Mouse (Mus musculus): Measurements from ENCODE around the gene Psmb3. TPM values are rescaled to one million over a fixed set of nuclear protein-coding genes. Genes with fewer than 3 reads are reported as not detected.

Psmb3 gene
- polyA plus RNA-seq, 1 experiment = 397 TPM

- Histone ChIP-seq H3K27ac (ENCODE audit: insufficient read depth, low read depth, low read length) (peak overlapping the region; percentile 100), H3K36me3 (ENCODE audit: control insufficient read depth, insufficient read depth, low read length) (peaks cover 2% of the 10 kb centered on the region; the same call in 1 of the 2 replicates), H3K4me1 (ENCODE audit: control insufficient read depth, insufficient read depth, low read length) (peaks cover 14% of the 10 kb centered on the region), H3K4me3 (ENCODE audit: insufficient read depth, low read depth, low read length) (peak overlapping the region; percentile 90), H3K27me3 (replicated peaks; ENCODE audit: control insufficient read depth, insufficient read depth, low read length) (no peaks in the 10 kb centered on the region)
- TF ChIP-seq POLR2A (IDR thresholded peaks at IDR 0.05; ENCODE audit: low read depth, low read length) (no peak), CTCF (conservative IDR thresholded peaks at IDR 0.05; ENCODE audit: insufficient read depth, insufficient read length, low read depth, low read length) (no peak)
- peak; percentile 99 for DNase-seq
- 1% methylated on average over 57 of the region's 57 CpGs for whole genome bisulfite sequencing
Measured at GRCm38 (mm10) chr11:97744718-97745330, 41.6 kb downstream of the Psmb3 start.

- Histone ChIP-seq H3K4me1 (ENCODE audit: control insufficient read depth, insufficient read depth, low read length) (peaks cover 10% of the 10 kb centered on the region), H3K27ac (ENCODE audit: insufficient read depth, low read depth, low read length) (no peak overlapping the region), H3K27me3 (replicated peaks; ENCODE audit: control insufficient read depth, insufficient read depth, low read length) (no peaks in the 10 kb centered on the region), H3K4me3 (ENCODE audit: insufficient read depth, low read depth, low read length) (peak overlapping the region; percentile 35; the same call in 1 of the 2 replicates), H3K36me3 (ENCODE audit: control insufficient read depth, insufficient read depth, low read length) (peaks cover 2% of the 10 kb centered on the region; the same call in 1 of the 2 replicates)
- WGBS = 7% methylated on average over 13 of the region's 13 CpGs
- TF ChIP-seq POLR2A (IDR thresholded peaks at IDR 0.05; ENCODE audit: low read depth, low read length) (no peak), CTCF (conservative IDR thresholded peaks at IDR 0.05; ENCODE audit: insufficient read depth, insufficient read length, low read depth, low read length) (no peak)
- DNase-seq = no peak
Measured at GRCm38 (mm10) chr11:97745331-97745721, 42.1 kb downstream of the Psmb3 start.

GRCm38 (mm10) chr11:97747773-97748172 is 44.6 kb downstream of the Psmb3 start:
- TF ChIP-seq CTCF (conservative IDR thresholded peaks at IDR 0.05; ENCODE audit: insufficient read depth, insufficient read length, low read depth, low read length) (no peak), POLR2A (IDR thresholded peaks at IDR 0.05; ENCODE audit: low read depth, low read length) (no peak)

GRCm38 (mm10) chr11:97748496-97748895 is 45.3 kb downstream of the Psmb3 start:
- DNase-seq = no peak
- H3K27ac ChIP-seq (ENCODE audit: insufficient read depth, low read depth, low read length) = no peak overlapping the region
- H3K4me3 ChIP-seq (ENCODE audit: insufficient read depth, low read depth, low read length) = no peak overlapping the region
- no peak for TF ChIP-seq POLR2A (IDR thresholded peaks at IDR 0.05; ENCODE audit: low read depth, low read length)
- TF ChIP-seq CTCF (conservative IDR thresholded peaks at IDR 0.05; ENCODE audit: insufficient read depth, insufficient read length, low read depth, low read length) = no peak
- no peaks in the 10 kb centered on the region for H3K27me3 ChIP-seq (replicated peaks; ENCODE audit: control insufficient read depth, insufficient read depth, low read length)
- H3K4me1 ChIP-seq (ENCODE audit: control insufficient read depth, insufficient read depth, low read length) = peaks cover 4% of the 10 kb centered on the region; the same call in 1 of the 2 replicates
- peaks cover 2% of the 10 kb centered on the region; the same call in 1 of the 2 replicates for H3K36me3 ChIP-seq (ENCODE audit: control insufficient read depth, insufficient read depth, low read length)
- WGBS = 67% methylated on average over 5 of the region's 5 CpGs

More at GRCm38 (mm10) chr11:97747773-97748172, 44.6 kb downstream of the Psmb3 start:
- Histone ChIP-seq H3K4me3 (ENCODE audit: insufficient read depth, low read depth, low read length) (no peak overlapping the region), H3K27me3 (replicated peaks; ENCODE audit: control insufficient read depth, insufficient read depth, low read length) (no peaks in the 10 kb centered on the region), H3K36me3 (ENCODE audit: control insufficient read depth, insufficient read depth, low read length) (peaks cover 2% of the 10 kb centered on the region; the same call in 1 of the 2 replicates), H3K27ac (ENCODE audit: insufficient read depth, low read depth, low read length) (no peak overlapping the region), H3K4me1 (ENCODE audit: control insufficient read depth, insufficient read depth, low read length) (peaks cover 10% of the 10 kb centered on the region; the same call in 1 of the 2 replicates)
- WGBS = 84% methylated on average over 8 of the region's 8 CpGs
- DNase-seq = no peak

- H3K27me3 ChIP-seq (replicated peaks; ENCODE audit: control insufficient read depth, insufficient read depth, low read length) = no peaks in the 10 kb centered on the region
- H3K4me1 ChIP-seq (ENCODE audit: control insufficient read depth, insufficient read depth, low read length) = no peaks in the 10 kb centered on the region
- H3K27ac ChIP-seq (ENCODE audit: insufficient read depth, low read depth, low read length) = no peak overlapping the region
- no peak for DNase-seq
- WGBS = 92% methylated on average over 8 of the region's 8 CpGs
- peaks cover 4% of the 10 kb centered on the region for H3K36me3 ChIP-seq (ENCODE audit: control insufficient read depth, insufficient read depth, low read length)
- H3K4me3 ChIP-seq (ENCODE audit: insufficient read depth, low read depth, low read length) = no peak overlapping the region
- TF ChIP-seq POLR2A (IDR thresholded peaks at IDR 0.05; ENCODE audit: low read depth, low read length) = no peak
- no peak for TF ChIP-seq CTCF (conservative IDR thresholded peaks at IDR 0.05; ENCODE audit: insufficient read depth, insufficient read length, low read depth, low read length)
Measured at GRCm38 (mm10) chr11:97753277-97753676, 50.1 kb downstream of the Psmb3 start.

- Histone ChIP-seq H3K27me3 (replicated peaks; ENCODE audit: control insufficient read depth, insufficient read depth, low read length) (no peaks in the 10 kb centered on the region), H3K36me3 (ENCODE audit: control insufficient read depth, insufficient read depth, low read length) (peaks cover 2% of the 10 kb centered on the region; the same call in 1 of the 2 replicates), H3K27ac (ENCODE audit: insufficient read depth, low read depth, low read length) (no peak overlapping the region), H3K4me3 (ENCODE audit: insufficient read depth, low read depth, low read length) (no peak overlapping the region), H3K4me1 (ENCODE audit: control insufficient read depth, insufficient read depth, low read length) (no peaks in the 10 kb centered on the region)
- TF ChIP-seq CTCF (conservative IDR thresholded peaks at IDR 0.05; ENCODE audit: insufficient read depth, insufficient read length, low read depth, low read length) (no peak), POLR2A (IDR thresholded peaks at IDR 0.05; ENCODE audit: low read depth, low read length) (no peak)
- no peak for DNase-seq
- WGBS = 94% methylated on average over 1 of the region's 1 CpGs
Measured at GRCm38 (mm10) chr11:97758125-97758524, 54.9 kb downstream of the Psmb3 start.

GRCm38 (mm10) chr11:97758942-97759341 is 55.7 kb downstream of the Psmb3 start:
- H3K4me1 ChIP-seq (ENCODE audit: control insufficient read depth, insufficient read depth, low read length) = no peaks in the 10 kb centered on the region
- peaks cover under 1% of the 10 kb centered on the region; the same call in 1 of the 2 replicates for H3K36me3 ChIP-seq (ENCODE audit: control insufficient read depth, insufficient read depth, low read length)
- no peak for TF ChIP-seq CTCF (conservative IDR thresholded peaks at IDR 0.05; ENCODE audit: insufficient read depth, insufficient read length, low read depth, low read length)
- TF ChIP-seq POLR2A (IDR thresholded peaks at IDR 0.05; ENCODE audit: low read depth, low read length) = no peak
- H3K27ac ChIP-seq (ENCODE audit: insufficient read depth, low read depth, low read length) = no peak overlapping the region
- no peak for DNase-seq
- 77% methylated on average over 6 of the region's 6 CpGs for WGBS
- no peaks in the 10 kb centered on the region for H3K27me3 ChIP-seq (replicated peaks; ENCODE audit: control insufficient read depth, insufficient read depth, low read length)
- H3K4me3 ChIP-seq (ENCODE audit: insufficient read depth, low read depth, low read length) = no peak overlapping the region
